Mouse (Mus musculus) hindbrain, embryonic 15.5 days (tissue): ENCODE measurements around the gene Gm3259. TPM values are rescaled to one million over a fixed set of nuclear protein-coding genes. Genes with fewer than 3 reads are reported as not detected.
"Not testable (repeated sequence)": the region's sequence is repeated elsewhere in the genome, so short reads cannot be mapped to it uniquely, and the experiment has no call there.

Experiments
- ATAC-seq: fragments of 200-750 bp; cut with Nextera tagmentation; 2 replicates; pipeline ENCODE4 v1.8.0; 2017; ENCODE audit warnings: low read depth, moderate number of reproducible peaks, moderate TSS enrichment; ENCODE audit not compliant: low FRiP score
- H3K27ac ChIP-seq: fragments of 300-500 bp; sonication (generic); replicated peaks from 2 replicates; pipeline ENCODE4 v1.5.1; 2015; ENCODE audit warnings: mild to moderate bottlenecking, inconsistent platforms
- H3K27me3 ChIP-seq: fragments of 300-500 bp; sonication (generic); 2 replicates; pipeline ENCODE4 v1.6.1; 2015; ENCODE audit warnings: control low read depth, inconsistent platforms
- H3K36me3 ChIP-seq: fragments of 300-500 bp; sonication (generic); 2 replicates; pipeline ENCODE4 v1.6.1; 2015; ENCODE audit warnings: control low read depth, inconsistent platforms
- H3K4me1 ChIP-seq: fragments of 300-500 bp; sonication (generic); replicated peaks from 2 replicates; pipeline ENCODE4 v1.6.1; 2015; ENCODE audit warnings: control low read depth, inconsistent platforms
- H3K4me2 ChIP-seq: fragments of 300-500 bp; sonication (generic); 2 replicates; pipeline ENCODE4 v1.6.1; 2015; ENCODE audit warnings: moderate library complexity, mild to moderate bottlenecking, inconsistent platforms
- H3K4me3 ChIP-seq: fragments of 300-500 bp; sonication (generic); 2 replicates; pipeline ENCODE4 v1.5.1; 2015; ENCODE audit warnings: mild to moderate bottlenecking, inconsistent platforms
- H3K9ac ChIP-seq: fragments of 300-500 bp; sonication (generic); 2 replicates; pipeline ENCODE4 v1.6.1; 2015; ENCODE audit warnings: inconsistent platforms
- H3K9me3 ChIP-seq: fragments of 300-500 bp; sonication (generic); 2 replicates; pipeline ENCODE4 v1.6.1; 2016; ENCODE audit warnings: control low read depth, inconsistent platforms
- WGBS: fragments of 180-500 bp; shearing (Covaris S2); methylation state at CpG from one replicate; pipeline ENCODE4 v1.1.7; 2015; 5-methylcytosine and 5-hydroxymethylcytosine counted together
- polyA plus RNA-seq: library from polyadenylated mRNA; unstranded; fragments of >200 nt; fragmentation: Nextera tagmentation; extraction: Ambion mirVana; gene quantifications from 2 replicates; pipeline ENCODE4 v1.2.1, GENCODE M21; 2015

Gene Gm3259
- polyA plus RNA-seq, result not detected in 2 replicates

GRCm38 (mm10) chr5:95305611-95306010 lies at the start of gene Gm3259:
TSS of gene Gm3259 (plus strand) at chr5:95305911.
- not testable (repeated sequence) for H3K4me3 ChIP-seq, H3K4me2 ChIP-seq, H3K27me3 ChIP-seq, ATAC-seq, H3K27ac ChIP-seq, H3K9ac ChIP-seq, H3K36me3 ChIP-seq, H3K9me3 ChIP-seq, H3K4me1 ChIP-seq
- 65% methylated on average over 2 of the region's 2 CpGs for WGBS

GRCm38 (mm10) chr5:95272668-95273067 lies 33.0 kb upstream of the Gm3259 start, which contains the start of gene Gm10424:
TSS of gene Gm10424 (minus strand) at chr5:95272768.
- no CpG with 5 or more reads among the region's 1 CpGs for WGBS
- not testable (repeated sequence) for H3K4me3 ChIP-seq

More at GRCm38 (mm10) chr5:95272668-95273067, 33.0 kb upstream of the Gm3259 start, which contains the start of gene Gm10424:
- not testable (repeated sequence) for H3K4me2 ChIP-seq, H3K27me3 ChIP-seq, H3K9ac ChIP-seq, H3K36me3 ChIP-seq, ATAC-seq, H3K27ac ChIP-seq, H3K4me1 ChIP-seq, H3K9me3 ChIP-seq

Other genes with a start within 250 kb of the Gm3259 start
- not detected in 2 replicates for gene Gm7942, start 199.0 kb upstream of the Gm3259 start, polyA plus RNA-seq
- not detected in 2 replicates for gene Gm16513, start 123.3 kb upstream of the Gm3259 start, polyA plus RNA-seq
- gene Gm10424, start 33.1 kb upstream of the Gm3259 start, polyA plus RNA-seq, result not detected in 2 replicates
- gene D5Ertd577e, start 150.9 kb downstream of the Gm3259 start, polyA plus RNA-seq, result not detected in 2 replicates
- not detected in 2 replicates for gene Gm3286, start 204.8 kb downstream of the Gm3259 start, polyA plus RNA-seq